Mouse (Mus musculus) lung, embryonic 14.5 days (tissue): ENCODE results near the gene Ncf1. TPM values are rescaled to one million over a fixed set of nuclear protein-coding genes. Genes with fewer than 3 reads are reported as not detected.

ENCODE experiments used
- ATAC-seq: fragments of 200-750 bp; cut with Nextera tagmentation; 2 replicates; pipeline ENCODE4 v1.8.0; 2017; ENCODE audit warnings: mild to moderate bottlenecking, moderate TSS enrichment, moderate library complexity; ENCODE audit not compliant: insufficient read depth
- DNase-seq: peaks from one replicate; pipeline ENCODE4 v3.0.0-alpha.2; 2015
- H3K27ac ChIP-seq: fragments of 300-500 bp; sonication (generic); 2 replicates; pipeline ENCODE4 v1.5.1; 2014; ENCODE audit warnings: low read depth, mild to moderate bottlenecking, moderate library complexity
- H3K27me3 ChIP-seq: fragments of 300-500 bp; sonication (generic); 2 replicates; pipeline ENCODE4 v1.6.1; 2014; ENCODE audit warnings: low read length, control low read depth; ENCODE audit not compliant: insufficient read depth
- H3K36me3 ChIP-seq: fragments of 300-500 bp; sonication (generic); 2 replicates; pipeline ENCODE4 v1.6.1; 2014; ENCODE audit warnings: control low read depth; ENCODE audit not compliant: insufficient read depth
- H3K4me1 ChIP-seq: fragments of 300-500 bp; sonication (generic); 2 replicates; pipeline ENCODE4 v1.6.1; 2014; ENCODE audit warnings: antibody characterized with exemption, control low read depth; ENCODE audit not compliant: insufficient read depth
- H3K4me2 ChIP-seq: fragments of 300-500 bp; sonication (generic); 2 replicates; pipeline ENCODE4 v1.6.1; 2014; ENCODE audit warnings: mild to moderate bottlenecking
- H3K4me3 ChIP-seq: fragments of 300-500 bp; sonication (generic); 2 replicates; pipeline ENCODE4 v1.5.1; 2014; ENCODE audit warnings: low read depth, low read length
- H3K9ac ChIP-seq: fragments of 300-500 bp; sonication (generic); 2 replicates; pipeline ENCODE4 v1.6.1; 2014
- H3K9me3 ChIP-seq: fragments of 300-500 bp; sonication (generic); 2 replicates; pipeline ENCODE4 v1.6.1; 2016; ENCODE audit warnings: low read depth, low read length, control low read depth
- CTCF ChIP-seq: IDR thresholded peaks from 2 replicates; pipeline ENCODE4 v1.5.1; 2016; ENCODE audit warnings: antibody characterized with exemption, low read depth
- WGBS: fragments of 180-500 bp; shearing (Covaris S2); extraction: QIAGEN DNeasy Blood & Tissue Kit; methylation state at CpG from one replicate; pipeline ENCODE4 v1.1.7; 2014; 5-methylcytosine and 5-hydroxymethylcytosine counted together
- polyA plus RNA-seq: library from polyadenylated mRNA; unstranded; fragments of >200 nt; fragmentation: Nextera tagmentation; extraction: Ambion mirVana; gene quantifications from 2 replicates; pipeline ENCODE4 v1.2.1, GENCODE M21; 2014

Gene Ncf1
- polyA plus RNA-seq, 1 experiment from 2014 or later = 4.8 TPM

GRCm38 (mm10) chr5:134269751-134270150 lies 40.3 kb upstream of the Ncf1 start:
- Histone ChIP-seq H3K4me1 (no peaks in the 10 kb centered on the region), H3K27ac (no peak overlapping the region), H3K4me2 (no peak overlapping the region), H3K4me3 (no peak overlapping the region), H3K27me3 (no peaks in the 10 kb centered on the region), H3K9me3 (no peaks in the 10 kb centered on the region), H3K9ac (no peak overlapping the region), H3K36me3 (peaks cover 98% of the 10 kb centered on the region)
- WGBS = 75% methylated on average over 5 of the region's 5 CpGs
- ATAC-seq (0 out of 2 replicates have a peak, but pooled peaks have one; percentile 28), DNase-seq (no peak)
- no peak for TF ChIP-seq CTCF

- Histone ChIP-seq H3K9ac (no peak overlapping the region), H3K27me3 (no peaks in the 10 kb centered on the region), H3K27ac (no peak overlapping the region), H3K9me3 (no peaks in the 10 kb centered on the region), H3K4me1 (no peaks in the 10 kb centered on the region), H3K4me2 (no peak overlapping the region), H3K4me3 (no peak overlapping the region), H3K36me3 (peaks cover 100% of the 10 kb centered on the region)
- DNase-seq (no peak), ATAC-seq (no peak)
- no peak for TF ChIP-seq CTCF
- WGBS = 95% methylated on average over 8 of the region's 8 CpGs
Observed at GRCm38 (mm10) chr5:134268751-134269150, 39.3 kb upstream of the Ncf1 start.

GRCm38 (mm10) chr5:134266404-134266803 lies 37.0 kb upstream of the Ncf1 start:
- ATAC-seq (no peak), DNase-seq (no peak)
- no peak overlapping the region for H3K27ac ChIP-seq
- no peak overlapping the region for H3K9ac ChIP-seq
- H3K4me1 ChIP-seq = no peaks in the 10 kb centered on the region
- H3K4me3 ChIP-seq = no peak overlapping the region
- peaks cover 100% of the 10 kb centered on the region for H3K36me3 ChIP-seq
- no peaks in the 10 kb centered on the region for H3K27me3 ChIP-seq
- no peaks in the 10 kb centered on the region for H3K9me3 ChIP-seq
- TF ChIP-seq CTCF = no peak
- WGBS = 81% methylated on average over 18 of the region's 18 CpGs
- no peak overlapping the region for H3K4me2 ChIP-seq

DNA sequence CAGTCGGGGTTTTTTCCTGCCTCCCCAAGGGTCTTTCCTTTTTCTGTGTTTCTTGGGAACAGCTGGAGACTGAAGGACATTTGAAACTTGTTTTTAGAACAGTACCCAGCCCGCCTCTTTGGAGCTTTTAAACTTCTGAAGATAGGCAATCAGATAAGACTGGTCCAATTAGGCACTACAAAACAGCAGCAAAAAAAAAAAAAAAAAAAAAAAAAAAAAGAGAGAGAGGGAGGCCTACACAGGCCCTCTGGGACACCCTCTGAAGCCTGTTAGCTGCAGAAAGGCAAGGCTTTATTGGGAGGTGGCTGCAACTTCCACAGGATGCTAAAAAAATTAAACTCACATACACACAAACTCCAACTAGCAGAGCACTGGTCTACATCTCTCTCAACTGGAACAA lies 36.5 kb upstream of the Ncf1 start:
- no peaks in the 10 kb centered on the region for H3K27me3 ChIP-seq
- H3K4me1 ChIP-seq = no peaks in the 10 kb centered on the region
- ATAC-seq (no peak), DNase-seq (no peak)
- H3K9ac ChIP-seq = no peak overlapping the region
- no peak for TF ChIP-seq CTCF
- peaks cover 100% of the 10 kb centered on the region for H3K36me3 ChIP-seq
- no peak overlapping the region for H3K4me2 ChIP-seq
- 79% methylated on average over 2 of the region's 2 CpGs for WGBS
- no peaks in the 10 kb centered on the region for H3K9me3 ChIP-seq
- no peak overlapping the region for H3K27ac ChIP-seq
- H3K4me3 ChIP-seq = no peak overlapping the region

GRCm38 (mm10) chr5:134260001-134260636 lies 30.7 kb upstream of the Ncf1 start:
- no peak overlapping the region for H3K4me2 ChIP-seq
- no peak for TF ChIP-seq CTCF
- no peaks in the 10 kb centered on the region for H3K27me3 ChIP-seq
- H3K4me1 ChIP-seq = no peaks in the 10 kb centered on the region
- DNase-seq = no peak
- no peak overlapping the region for H3K4me3 ChIP-seq
- no peak overlapping the region for H3K27ac ChIP-seq
- peaks cover 97% of the 10 kb centered on the region for H3K36me3 ChIP-seq
- WGBS = 90% methylated on average over 9 of the region's 9 CpGs
- H3K9me3 ChIP-seq = no peaks in the 10 kb centered on the region
- H3K9ac ChIP-seq = no peak overlapping the region
- ATAC-seq = no peak

GRCm38 (mm10) chr5:134258934-134259333 lies 29.5 kb upstream of the Ncf1 start:
- ATAC-seq (no peak), DNase-seq (no peak)
- Histone ChIP-seq H3K4me2 (no peak overlapping the region), H3K9me3 (no peaks in the 10 kb centered on the region), H3K36me3 (peaks cover 96% of the 10 kb centered on the region), H3K27me3 (no peaks in the 10 kb centered on the region), H3K4me1 (no peaks in the 10 kb centered on the region), H3K27ac (no peak overlapping the region), H3K4me3 (no peak overlapping the region), H3K9ac (no peak overlapping the region)
- no peak for TF ChIP-seq CTCF
- WGBS = 98% methylated on average over 2 of the region's 2 CpGs

- Histone ChIP-seq H3K4me3 (no peak overlapping the region), H3K4me1 (no peaks in the 10 kb centered on the region), H3K4me2 (no peak overlapping the region), H3K9me3 (no peaks in the 10 kb centered on the region), H3K27ac (no peak overlapping the region), H3K36me3 (peaks cover 96% of the 10 kb centered on the region), H3K27me3 (no peaks in the 10 kb centered on the region), H3K9ac (no peak overlapping the region)
- no peak for DNase-seq
- ATAC-seq = no peak
- TF ChIP-seq CTCF = no peak
- 66% methylated on average over 4 of the region's 4 CpGs for WGBS
Observed at GRCm38 (mm10) chr5:134258395-134258794, 29.0 kb upstream of the Ncf1 start.
